Mouse (Mus musculus): Measurements from ENCODE around the gene Hes2.

Gene Hes2

GRCm38 (mm10) chr4:152131809-152132771, 26.6 kb upstream of the Hes2 start:
- in situ Hi-C loops (cut with MboI, MseI): no loop called here

- in situ Hi-C loops (cut with MboI, MseI): no loop called here
These were observed 25.9 kb upstream of the Hes2 start for GRCm38 (mm10) chr4:152132772-152133169.

- in situ Hi-C loops (cut with MboI, MseI): no loop called here
These were observed 25.5 kb upstream of the Hes2 start for GRCm38 (mm10) chr4:152133213-152133612.

GRCm38 (mm10) chr4:152134507-152134906, 24.2 kb upstream of the Hes2 start:
- in situ Hi-C loops (cut with MboI, MseI): no loop called here

GRCm38 (mm10) chr4:152135363-152135762, 23.3 kb upstream of the Hes2 start:
- in situ Hi-C loops (cut with MboI, MseI): no loop called here

GRCm38 (mm10) chr4:152136112-152136875, 22.4 kb upstream of the Hes2 start:
- in situ Hi-C loops (cut with MboI, MseI): no loop called here

- in situ Hi-C loops (cut with MboI, MseI): no loop called here
These were observed 21.8 kb upstream of the Hes2 start for GRCm38 (mm10) chr4:152136876-152137250.

- in situ Hi-C loops (cut with MboI, MseI): no loop called here
These were observed 20.0 kb upstream of the Hes2 start for GRCm38 (mm10) chr4:152138497-152139260.

- in situ Hi-C loops (cut with MboI, MseI): no loop called here
These were observed 18.2 kb upstream of the Hes2 start for GRCm38 (mm10) chr4:152140441-152140840.

GRCm38 (mm10) chr4:152141521-152142135, 17.0 kb upstream of the Hes2 start:
- in situ Hi-C loops (cut with MboI, MseI): no loop called here

- in situ Hi-C loops (cut with MboI, MseI): no loop called here
These were observed 15.0 kb upstream of the Hes2 start for GRCm38 (mm10) chr4:152143632-152144031.

GRCm38 (mm10) chr4:152145473-152145872, 13.2 kb upstream of the Hes2 start:
- in situ Hi-C loops (cut with MboI, MseI): no loop called here

- in situ Hi-C loops (cut with MboI, MseI): no loop called here
These were observed 12.4 kb upstream of the Hes2 start for GRCm38 (mm10) chr4:152146033-152146827.

- in situ Hi-C loops (cut with MboI, MseI): no loop called here
These were observed 8.1 kb upstream of the Hes2 start for GRCm38 (mm10) chr4:152150546-152150945.

GRCm38 (mm10) chr4:152151451-152151965, 7.2 kb upstream of the Hes2 start:
- in situ Hi-C loops (cut with MboI, MseI): no loop called here

GRCm38 (mm10) chr4:152151966-152152544, 6.6 kb upstream of the Hes2 start, which contains the start of gene Espn:
TSS of gene Espn (minus strand) at chr4:152152371.
- in situ Hi-C loops (cut with MboI, MseI): no loop called here

- in situ Hi-C loops (cut with MboI, MseI): no loop called here
These were observed 4.9 kb upstream of the Hes2 start for GRCm38 (mm10) chr4:152153771-152154177.

GRCm38 (mm10) chr4:152155019-152155418, 3.6 kb upstream of the Hes2 start:
- in situ Hi-C loops (cut with MboI, MseI): no loop called here

GRCm38 (mm10) chr4:152157779-152158584, 685 bp upstream of the Hes2 start:
- in situ Hi-C loops (cut with MboI, MseI): no loop called here

All from regulatory T cell (primary cell).